Mouse (Mus musculus) liver, embryonic 11.5 days (tissue): ENCODE measurements around the gene 6030468B19Rik. TPM values are rescaled to one million over a fixed set of nuclear protein-coding genes. Genes with fewer than 3 reads are reported as not detected.
A peak's percentile ranks its signal among the peaks of the same experiment; 100 is the strongest.
"Not testable (repeated sequence)": the region's sequence is repeated elsewhere in the genome, so short reads cannot be mapped to it uniquely, and the experiment has no call there.

Source experiments
- ATAC-seq: fragments of 200-750 bp; cut with Nextera tagmentation; replicated peaks from 2 replicates; pipeline ENCODE4 v1.8.0; 2017; ENCODE audit warnings: moderate number of reproducible peaks, mild to moderate bottlenecking, moderate TSS enrichment, moderate library complexity; ENCODE audit not compliant: low FRiP score
- DNase-seq: peaks from one replicate; pipeline ENCODE4 v3.0.0-alpha.2; 2017; ENCODE audit warnings: low spot score
- H3K27ac ChIP-seq: fragments of 300-500 bp; sonication (generic); 2 replicates; pipeline ENCODE4 v1.5.1; 2014; ENCODE audit warnings: mild to moderate bottlenecking, low read depth, low read length, control low read depth
- H3K27me3 ChIP-seq: fragments of 300-500 bp; sonication (generic); replicated peaks from 2 replicates; pipeline ENCODE4 v1.6.1; 2014; ENCODE audit warnings: low read length, mixed read lengths; ENCODE audit not compliant: control insufficient read depth, insufficient read depth
- H3K36me3 ChIP-seq: fragments of 300-500 bp; sonication (generic); 2 replicates; pipeline ENCODE4 v1.6.1; 2014; ENCODE audit warnings: mild to moderate bottlenecking, low read length, moderate library complexity, mixed read lengths; ENCODE audit not compliant: control insufficient read depth, insufficient read depth
- H3K4me1 ChIP-seq: fragments of 300-500 bp; sonication (generic); replicated peaks from 2 replicates; pipeline ENCODE4 v1.6.1; 2014; ENCODE audit warnings: low read length, mixed read lengths; ENCODE audit not compliant: control insufficient read depth, insufficient read depth
- H3K4me2 ChIP-seq: fragments of 300-500 bp; sonication (generic); 2 replicates; pipeline ENCODE4 v1.6.1; 2014; ENCODE audit warnings: mild to moderate bottlenecking, control low read depth, moderate library complexity
- H3K4me3 ChIP-seq: fragments of 300-500 bp; sonication (generic); 2 replicates; pipeline ENCODE4 v1.5.1; 2014; ENCODE audit warnings: low read depth, low read length, control low read depth
- H3K9ac ChIP-seq: fragments of 300-500 bp; sonication (generic); 2 replicates; pipeline ENCODE4 v1.6.1; 2014; ENCODE audit warnings: low read depth, low read length, control low read depth
- H3K9me3 ChIP-seq: fragments of 300-500 bp; sonication (generic); 2 replicates; pipeline ENCODE4 v1.6.1; 2016; ENCODE audit warnings: low read length, inconsistent platforms, mixed read lengths; ENCODE audit not compliant: control insufficient read depth
- WGBS: fragments of 180-500 bp; shearing (Covaris S2); extraction: QIAGEN DNeasy Blood & Tissue Kit; methylation state at CpG from one replicate; pipeline ENCODE4 v1.1.7; 2014; 5-methylcytosine and 5-hydroxymethylcytosine counted together
- polyA plus RNA-seq: library from polyadenylated mRNA; unstranded; fragments of >200 nt; fragmentation: Nextera tagmentation; extraction: Ambion mirVana; gene quantifications from 2 replicates; pipeline ENCODE4 v1.2.1, GENCODE M21; 2014

Gene 6030468B19Rik
- polyA plus RNA-seq, 1 experiment from 2014 or later: 49.3 TPM

- 84% methylated on average over 7 of the region's 7 CpGs for WGBS
- Histone ChIP-seq H3K4me1 (peaks cover 40% of the 10 kb centered on the region), H3K4me3 (peak overlapping the region; percentile 24; the same call in 1 of the 2 replicates), H3K9me3 (no peaks in the 10 kb centered on the region), H3K9ac (no peak overlapping the region), H3K4me2 (peak overlapping the region; percentile 82), H3K27me3 (no peaks in the 10 kb centered on the region), H3K36me3 (peaks cover 5% of the 10 kb centered on the region; the same call in 1 of the 2 replicates), H3K27ac (no peak overlapping the region)
- ATAC-seq (no peak), DNase-seq (no peak)
Measured at GRCm38 (mm10) chr11:117801650-117802049, 4.2 kb downstream of the 6030468B19Rik start.

GRCm38 (mm10) chr11:117803166-117803688 is 5.8 kb downstream of the 6030468B19Rik start:
- DNase-seq (no peak), ATAC-seq (no peak)
- Histone ChIP-seq H3K9me3 (no peaks in the 10 kb centered on the region), H3K4me2 (peak overlapping the region; percentile 2), H3K27me3 (no peaks in the 10 kb centered on the region), H3K27ac (peak overlapping the region; percentile 1; the same call in 1 of the 2 replicates), H3K36me3 (peaks cover 5% of the 10 kb centered on the region; the same call in 1 of the 2 replicates), H3K4me3 (no peak overlapping the region), H3K4me1 (peaks cover 26% of the 10 kb centered on the region), H3K9ac (no peak overlapping the region)
- WGBS: 84% methylated on average over 3 of the region's 3 CpGs

- WGBS: 95% methylated on average over 6 of the region's 6 CpGs
- no peak for DNase-seq
- Histone ChIP-seq H3K27me3 (no peaks in the 10 kb centered on the region), H3K4me1 (peaks cover 25% of the 10 kb centered on the region), H3K4me3 (no peak overlapping the region), H3K27ac (no peak overlapping the region), H3K9ac (no peak overlapping the region), H3K4me2 (no peak overlapping the region), H3K9me3 (no peaks in the 10 kb centered on the region), H3K36me3 (peaks cover 5% of the 10 kb centered on the region; the same call in 1 of the 2 replicates)
- no peak for ATAC-seq
Measured at GRCm38 (mm10) chr11:117806781-117807180, 9.3 kb downstream of the 6030468B19Rik start.

GRCm38 (mm10) chr11:117809407-117810311 is 12.2 kb downstream of the 6030468B19Rik start, which contains the start of the genes Gm20708 and Syngr2:
TSS of gene Gm20708 (plus strand) at chr11:117809668.
TSS of gene Syngr2 (plus strand) at chr11:117809668.
- Histone ChIP-seq H3K27me3 (no peaks in the 10 kb centered on the region), H3K9me3 (no peaks in the 10 kb centered on the region), H3K4me3 (peak within 1 kb of the TSS; percentile 98), H3K9ac (peak within 1 kb of the TSS; percentile 98), H3K4me2 (peak within 1 kb of the TSS; percentile 99), H3K4me1 (peaks cover 22% of the 10 kb centered on the region), H3K27ac (peak within 1 kb of the TSS; percentile 92), H3K36me3 (peaks cover 25% of the 10 kb centered on the region)
- DNase-seq: peak; percentile 86
- ATAC-seq: peak; percentile 75
- WGBS: under 1% methylated on average over 75 of the region's 75 CpGs

- H3K27ac ChIP-seq: peak overlapping the region; percentile 92
- H3K27me3 ChIP-seq: no peaks in the 10 kb centered on the region
- peak overlapping the region; percentile 98 for H3K9ac ChIP-seq
- H3K9me3 ChIP-seq: no peaks in the 10 kb centered on the region
- under 1% methylated on average over 21 of the region's 21 CpGs for WGBS
- DNase-seq (peak; percentile 82), ATAC-seq (peak; percentile 75)
- H3K4me2 ChIP-seq: peak overlapping the region; percentile 99
- H3K4me1 ChIP-seq: peaks cover 22% of the 10 kb centered on the region
- H3K36me3 ChIP-seq: peaks cover 30% of the 10 kb centered on the region
- peak overlapping the region; percentile 98 for H3K4me3 ChIP-seq
Measured at GRCm38 (mm10) chr11:117810401-117811046, 13.1 kb downstream of the 6030468B19Rik start.

GRCm38 (mm10) chr11:117813867-117814266 is 16.4 kb downstream of the 6030468B19Rik start:
- WGBS: 71% methylated on average over 5 of the region's 5 CpGs
- Histone ChIP-seq H3K9ac (no peak overlapping the region), H3K27ac (no peak overlapping the region), H3K27me3 (no peaks in the 10 kb centered on the region), H3K4me3 (no peak overlapping the region), H3K9me3 (no peaks in the 10 kb centered on the region), H3K4me1 (peaks cover 21% of the 10 kb centered on the region), H3K36me3 (peaks cover 47% of the 10 kb centered on the region), H3K4me2 (no peak overlapping the region)
- no peak for ATAC-seq
- DNase-seq: no peak

- H3K4me3 ChIP-seq: no peak overlapping the region
- H3K27ac ChIP-seq: 0 out of 2 replicates have a peak overlapping the region, but pooled peaks have one; percentile 29
- ATAC-seq (no peak), DNase-seq (no peak)
- H3K9ac ChIP-seq: no peak overlapping the region
- H3K9me3 ChIP-seq: no peaks in the 10 kb centered on the region
- no peaks in the 10 kb centered on the region for H3K27me3 ChIP-seq
- H3K4me2 ChIP-seq: no peak overlapping the region
- peaks cover 48% of the 10 kb centered on the region for H3K36me3 ChIP-seq
- 83% methylated on average over 6 of the region's 6 CpGs for WGBS
- H3K4me1 ChIP-seq: peaks cover 16% of the 10 kb centered on the region
Measured at GRCm38 (mm10) chr11:117814704-117815366, 17.4 kb downstream of the 6030468B19Rik start.

- not testable (repeated sequence) for H3K9me3 ChIP-seq, H3K4me3 ChIP-seq, H3K4me2 ChIP-seq, DNase-seq, H3K9ac ChIP-seq, H3K4me1 ChIP-seq, H3K27me3 ChIP-seq, ATAC-seq
- H3K36me3 ChIP-seq: peaks cover 49% of the 10 kb centered on the region
- 0 out of 2 replicates have a peak overlapping the region, but pooled peaks have one; percentile 2 for H3K27ac ChIP-seq
- WGBS: 69% methylated on average over 9 of the region's 9 CpGs
Measured at GRCm38 (mm10) chr11:117815850-117816249, 18.4 kb downstream of the 6030468B19Rik start.
